Mouse (Mus musculus) MEL (cell line): ENCODE measurements at regions not wholly inside any gene's neighbourhood (a gene's known extent, or its start where the extent isn't known, plus 50 kb on each side); places are given as distances from the start of the nearest gene placed in this dataset.

Experiments used
- CHD2 ChIP-seq: IDR thresholded peaks from 2 replicates; pipeline ENCODE4 v1.6.1; 2011; ENCODE audit warnings: low read length, improper control_type of control experiment
- E2F4 ChIP-seq: IDR thresholded peaks from 2 replicates; pipeline ENCODE4 v1.6.1; 2011; ENCODE audit warnings: low read depth, low read length, improper control_type of control experiment, borderline replicate concordance
- EP300 ChIP-seq, 2 experiments: IDR thresholded peaks; 2 replicates each; pipeline ENCODE4 v1.6.1; 2011; ENCODE audit warnings: improper control_type of control experiment in 2 of 2, low read length in 2 of 2, low read depth in 1 of 2, mild to moderate bottlenecking in 1 of 2
- GABPA ChIP-seq: IDR thresholded peaks from 2 replicates; pipeline ENCODE4 v1.6.1; 2012; ENCODE audit warnings: low read depth, mild to moderate bottlenecking, inconsistent platforms, low read length, improper control_type of control experiment, moderate library complexity
- MAFK ChIP-seq: IDR thresholded peaks from 2 replicates; pipeline ENCODE4 v1.6.1; 2011; ENCODE audit warnings: low read depth, mild to moderate bottlenecking, low read length, improper control_type of control experiment, borderline replicate concordance
- POLR2A ChIP-seq, 2 experiments: IDR thresholded peaks; 2 replicates each; pipeline ENCODE4 v1.6.1; 2011 to 2012; ENCODE audit warnings: low read length in 2 of 2, mild to moderate bottlenecking in 2 of 2, control low read depth in 1 of 2, improper control_type of control experiment in 1 of 2, low read depth in 1 of 2, moderate library complexity in 1 of 2; ENCODE audit not compliant: control insufficient read depth in 1 of 2, insufficient read depth in 1 of 2, poor library complexity in 1 of 2
- ZMIZ1 ChIP-seq: IDR thresholded peaks from 2 replicates; pipeline ENCODE4 v1.6.1; 2012; ENCODE audit warnings: low read depth, mild to moderate bottlenecking, inconsistent platforms, low read length, improper control_type of control experiment, moderate library complexity

- TF ChIP-seq EP300 (IDR thresholded peaks at IDR 0.05; ENCODE audit: low read depth in 1 of 2, low read length in 2 of 2), result no peak
- TF ChIP-seq E2F4, result no peak
- TF ChIP-seq ZMIZ1, result no peak
- no peak for TF ChIP-seq POLR2A (IDR thresholded peaks at IDR 0.05; ENCODE audit: control insufficient read depth in 1 of 2, insufficient read depth in 1 of 2, low read depth in 1 of 2, low read length in 2 of 2, poor library complexity in 1 of 2)
- no peak for TF ChIP-seq CHD2
- no peak for TF ChIP-seq GABPA
- TF ChIP-seq MAFK, result no peak
Measured at GRCm38 (mm10) chr4:55294255-55294687, 55.6 kb upstream of the Rad23b start.
